Mouse (Mus musculus): Measurements from ENCODE around the gene Hdac4.

Hdac4 gene

GRCm38 (mm10) chr1:92127785-92128184, 67.7 kb downstream of the Hdac4 start:
- DNase-seq (ENCODE audit: low read depth, low spot score) = peak; percentile 43
- H3K27me3 ChIP-seq (ENCODE audit: control insufficient read depth, insufficient read depth, low read length, poor library complexity, severe bottlenecking) = no peaks in the 10 kb centered on the region
- H3K36me3 ChIP-seq (ENCODE audit: control insufficient read depth, insufficient read depth, low read length, poor library complexity, severe bottlenecking) = no peaks in the 10 kb centered on the region

DNA sequence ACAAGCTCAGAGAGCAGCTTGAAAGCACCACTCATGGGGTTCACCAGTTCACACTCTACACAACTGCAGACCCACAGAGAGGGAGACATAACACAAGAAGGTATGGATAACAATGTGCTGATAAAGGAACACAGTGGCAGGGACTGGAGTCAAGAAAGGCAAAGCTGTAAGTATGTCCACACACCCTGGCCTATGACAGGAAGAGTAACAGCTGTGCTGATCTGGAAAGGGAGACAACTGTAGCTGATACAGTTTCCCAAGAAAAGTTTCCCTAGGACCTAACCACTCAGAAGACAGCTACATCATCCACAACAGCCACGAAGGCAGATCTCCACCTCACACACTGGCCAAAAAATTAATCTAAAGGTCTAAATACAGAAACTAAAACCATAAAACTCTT, 68.1 kb downstream of the Hdac4 start:
- H3K27me3 ChIP-seq (ENCODE audit: control insufficient read depth, insufficient read depth, low read length, poor library complexity, severe bottlenecking) = no peaks in the 10 kb centered on the region
- H3K36me3 ChIP-seq (ENCODE audit: control insufficient read depth, insufficient read depth, low read length, poor library complexity, severe bottlenecking) = no peaks in the 10 kb centered on the region
- no peak for DNase-seq (ENCODE audit: low read depth, low spot score)

DNA sequence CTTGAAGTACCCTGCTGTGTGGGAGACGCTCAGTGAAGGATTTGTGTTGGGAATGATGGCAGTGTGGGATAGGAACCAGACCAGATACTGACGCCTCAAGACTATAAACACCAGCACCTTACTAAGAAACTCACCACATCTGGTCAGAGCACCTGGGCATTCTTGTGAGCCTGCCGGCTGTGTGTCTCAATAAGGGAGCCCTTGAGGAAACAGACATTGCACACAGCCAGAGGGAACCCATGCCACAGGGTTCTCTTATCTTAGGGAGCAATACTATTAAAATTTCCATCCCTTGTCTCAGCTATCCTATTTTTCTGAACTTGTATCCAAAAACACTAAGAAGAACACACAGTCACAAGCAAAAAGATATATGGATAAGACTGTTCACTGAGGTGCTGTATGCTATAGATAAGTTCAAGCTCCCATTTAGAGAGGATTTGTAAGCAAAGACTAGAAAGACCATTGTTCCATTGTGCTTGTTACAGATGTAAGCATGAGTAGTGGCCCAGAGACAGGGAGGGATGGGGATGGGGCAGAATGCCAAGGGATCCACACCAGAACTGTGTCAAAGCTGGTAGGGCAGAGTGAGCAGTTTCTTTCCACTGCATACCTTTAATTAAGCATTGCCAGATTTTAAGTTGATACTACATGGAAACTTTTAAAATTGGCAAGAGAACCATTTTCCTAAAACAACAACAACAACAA, 70.8 kb downstream of the Hdac4 start:
- no peak for DNase-seq (ENCODE audit: low read depth, low spot score)
- Histone ChIP-seq H3K36me3 (ENCODE audit: control insufficient read depth, insufficient read depth, low read length, poor library complexity, severe bottlenecking) (no peaks in the 10 kb centered on the region), H3K27me3 (ENCODE audit: control insufficient read depth, insufficient read depth, low read length, poor library complexity, severe bottlenecking) (no peaks in the 10 kb centered on the region)

DNA sequence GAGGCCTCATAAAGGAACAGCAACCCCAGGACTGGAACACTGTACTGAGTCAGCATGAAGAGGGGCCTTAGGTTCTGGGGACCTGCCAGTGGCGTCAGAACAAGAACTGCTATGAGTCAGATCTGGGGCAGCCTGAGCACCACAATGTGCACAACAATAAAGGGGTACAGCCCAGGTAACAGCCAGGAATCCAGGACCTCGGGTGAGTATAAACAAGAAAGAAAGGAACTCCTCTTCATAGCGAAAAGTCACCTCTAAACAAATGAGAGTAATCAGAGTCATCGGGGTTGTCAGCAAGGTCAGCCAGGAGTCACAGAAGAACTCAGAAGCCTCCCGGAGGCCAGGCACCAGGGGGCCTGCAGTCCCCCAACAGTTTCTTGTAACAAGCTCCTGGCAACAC, 76.2 kb downstream of the Hdac4 start:
- H3K27me3 ChIP-seq (ENCODE audit: control insufficient read depth, insufficient read depth, low read length, poor library complexity, severe bottlenecking) = no peaks in the 10 kb centered on the region
- H3K36me3 ChIP-seq (ENCODE audit: control insufficient read depth, insufficient read depth, low read length, poor library complexity, severe bottlenecking) = no peaks in the 10 kb centered on the region
- no peak for DNase-seq (ENCODE audit: low read depth, low spot score)

DNA sequence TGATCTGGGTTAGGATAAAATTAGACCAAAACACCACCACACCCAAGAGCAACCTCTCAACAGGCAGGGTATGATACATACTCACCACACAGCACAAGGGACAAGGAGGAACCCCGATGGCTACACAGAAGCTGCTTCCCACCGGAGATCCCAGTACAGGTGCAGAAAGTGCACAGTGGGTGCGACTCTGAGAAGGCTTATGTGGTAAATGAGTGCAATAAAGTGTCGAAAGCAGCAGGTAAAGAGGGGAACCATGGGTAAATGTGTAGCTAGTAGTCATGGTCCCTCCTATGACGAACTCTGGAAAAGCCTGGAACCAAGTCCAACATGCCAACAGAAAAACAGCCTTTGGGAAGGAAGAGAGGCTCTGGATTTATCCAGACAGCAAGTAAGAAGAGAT, 77.9 kb downstream of the Hdac4 start:
- H3K36me3 ChIP-seq (ENCODE audit: control insufficient read depth, insufficient read depth, low read length, poor library complexity, severe bottlenecking) = no peaks in the 10 kb centered on the region
- no peaks in the 10 kb centered on the region for H3K27me3 ChIP-seq (ENCODE audit: control insufficient read depth, insufficient read depth, low read length, poor library complexity, severe bottlenecking)
- no peak for DNase-seq (ENCODE audit: low read depth, low spot score)

GRCm38 (mm10) chr1:92116169-92116568, 79.3 kb downstream of the Hdac4 start:
- no peak for DNase-seq (ENCODE audit: low read depth, low spot score)
- no peaks in the 10 kb centered on the region for H3K36me3 ChIP-seq (ENCODE audit: control insufficient read depth, insufficient read depth, low read length, poor library complexity, severe bottlenecking)

GRCm38 (mm10) chr1:92114091-92114490, 81.4 kb downstream of the Hdac4 start:
- no peaks in the 10 kb centered on the region for H3K36me3 ChIP-seq (ENCODE audit: control insufficient read depth, insufficient read depth, low read length, poor library complexity, severe bottlenecking)
- no peak for DNase-seq (ENCODE audit: low read depth, low spot score)

More at GRCm38 (mm10) chr1:92116169-92116568, 79.3 kb downstream of the Hdac4 start:
- no peaks in the 10 kb centered on the region for H3K27me3 ChIP-seq (ENCODE audit: control insufficient read depth, insufficient read depth, low read length, poor library complexity, severe bottlenecking)

GRCm38 (mm10) chr1:92113243-92114009, 82.1 kb downstream of the Hdac4 start:
- DNase-seq (ENCODE audit: low read depth, low spot score) = no peak
- H3K36me3 ChIP-seq (ENCODE audit: control insufficient read depth, insufficient read depth, low read length, poor library complexity, severe bottlenecking) = no peaks in the 10 kb centered on the region
- H3K27me3 ChIP-seq (ENCODE audit: control insufficient read depth, insufficient read depth, low read length, poor library complexity, severe bottlenecking) = no peaks in the 10 kb centered on the region

More at GRCm38 (mm10) chr1:92114091-92114490, 81.4 kb downstream of the Hdac4 start:
- H3K27me3 ChIP-seq (ENCODE audit: control insufficient read depth, insufficient read depth, low read length, poor library complexity, severe bottlenecking) = no peaks in the 10 kb centered on the region

GRCm38 (mm10) chr1:92112591-92112990, 82.9 kb downstream of the Hdac4 start:
- H3K36me3 ChIP-seq (ENCODE audit: control insufficient read depth, insufficient read depth, low read length, poor library complexity, severe bottlenecking) = no peaks in the 10 kb centered on the region
- DNase-seq (ENCODE audit: low read depth, low spot score) = no peak
- H3K27me3 ChIP-seq (ENCODE audit: control insufficient read depth, insufficient read depth, low read length, poor library complexity, severe bottlenecking) = no peaks in the 10 kb centered on the region

DNA sequence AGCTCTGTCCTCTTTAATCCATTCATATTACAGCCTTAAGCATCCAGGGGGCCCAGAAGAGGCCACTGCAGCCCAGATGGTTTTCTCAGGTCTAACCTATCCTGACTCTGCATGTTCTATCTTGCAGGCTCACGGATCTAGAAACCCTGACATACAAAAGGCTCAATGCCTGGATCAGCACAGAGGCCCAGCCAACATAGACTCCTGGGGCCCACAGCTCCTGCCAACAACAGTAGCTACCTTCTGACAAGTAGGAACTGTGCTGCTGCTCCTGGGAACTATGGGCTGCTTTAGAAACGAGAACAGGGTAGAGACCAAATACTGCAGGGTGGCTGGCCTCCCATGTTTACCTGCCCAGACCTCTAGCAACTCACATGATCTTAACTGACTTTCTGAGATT, 83.9 kb downstream of the Hdac4 start:
- DNase-seq (ENCODE audit: low read depth, low spot score) = no peak
- Histone ChIP-seq H3K36me3 (ENCODE audit: control insufficient read depth, insufficient read depth, low read length, poor library complexity, severe bottlenecking) (no peaks in the 10 kb centered on the region), H3K27me3 (ENCODE audit: control insufficient read depth, insufficient read depth, low read length, poor library complexity, severe bottlenecking) (no peaks in the 10 kb centered on the region)

GRCm38 (mm10) chr1:92111026-92111425, 84.5 kb downstream of the Hdac4 start:
- no peak for DNase-seq (ENCODE audit: low read depth, low spot score)
- H3K27me3 ChIP-seq (ENCODE audit: control insufficient read depth, insufficient read depth, low read length, poor library complexity, severe bottlenecking) = no peaks in the 10 kb centered on the region
- H3K36me3 ChIP-seq (ENCODE audit: control insufficient read depth, insufficient read depth, low read length, poor library complexity, severe bottlenecking) = no peaks in the 10 kb centered on the region

DNA sequence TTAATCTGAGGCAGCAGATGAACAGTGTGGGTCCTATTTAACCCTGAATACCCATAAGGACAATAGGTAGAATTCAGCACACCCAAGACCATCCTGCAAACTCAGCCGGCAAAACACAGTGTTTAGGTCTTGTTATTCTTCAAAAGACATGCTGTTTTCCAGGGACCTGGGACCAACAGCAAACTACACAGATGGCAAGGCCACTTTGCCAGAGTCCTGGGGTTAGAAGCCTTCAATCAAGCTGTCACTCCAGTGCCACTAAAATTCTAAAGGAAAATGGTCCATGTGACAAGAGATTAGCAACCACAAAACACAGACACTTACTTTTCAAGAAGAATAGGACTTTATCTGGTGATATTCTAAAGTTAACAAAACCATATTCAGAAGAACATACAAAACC, 86.3 kb downstream of the Hdac4 start:
- DNase-seq (ENCODE audit: low read depth, low spot score) = no peak
- Histone ChIP-seq H3K36me3 (ENCODE audit: control insufficient read depth, insufficient read depth, low read length, poor library complexity, severe bottlenecking) (no peaks in the 10 kb centered on the region), H3K27me3 (ENCODE audit: control insufficient read depth, insufficient read depth, low read length, poor library complexity, severe bottlenecking) (no peaks in the 10 kb centered on the region)

- no peaks in the 10 kb centered on the region for H3K36me3 ChIP-seq (ENCODE audit: control insufficient read depth, insufficient read depth, low read length, poor library complexity, severe bottlenecking)
- no peak for DNase-seq (ENCODE audit: low read depth, low spot score)
- H3K27me3 ChIP-seq (ENCODE audit: control insufficient read depth, insufficient read depth, low read length, poor library complexity, severe bottlenecking) = no peaks in the 10 kb centered on the region
Observed at GRCm38 (mm10) chr1:92108556-92108955, 86.9 kb downstream of the Hdac4 start.

- no peak for DNase-seq (ENCODE audit: low read depth, low spot score)
- Histone ChIP-seq H3K27me3 (ENCODE audit: control insufficient read depth, insufficient read depth, low read length, poor library complexity, severe bottlenecking) (no peaks in the 10 kb centered on the region), H3K36me3 (ENCODE audit: control insufficient read depth, insufficient read depth, low read length, poor library complexity, severe bottlenecking) (no peaks in the 10 kb centered on the region)
Observed at GRCm38 (mm10) chr1:92107996-92108395, 87.5 kb downstream of the Hdac4 start.

DNA sequence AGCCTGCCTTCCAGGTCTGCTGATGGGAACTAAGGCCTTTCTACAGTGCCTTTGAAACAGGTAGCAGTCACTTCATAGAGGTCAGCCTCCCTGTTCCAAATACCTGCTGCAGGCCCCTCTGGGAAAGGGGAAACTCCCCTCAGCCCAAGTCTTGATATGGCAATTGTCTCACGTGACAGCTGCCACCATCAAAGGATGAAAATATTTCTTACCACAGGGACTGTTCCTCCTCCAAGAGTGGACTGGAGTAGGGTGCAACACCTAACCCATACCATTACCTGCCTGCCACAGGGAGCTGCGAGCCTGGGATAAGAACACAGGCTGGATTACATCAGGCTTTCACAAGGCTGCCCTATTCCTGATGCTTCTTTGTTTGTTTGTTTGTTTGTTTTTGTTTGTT, 88.0 kb downstream of the Hdac4 start:
- Histone ChIP-seq H3K27me3 (ENCODE audit: control insufficient read depth, insufficient read depth, low read length, poor library complexity, severe bottlenecking) (no peaks in the 10 kb centered on the region), H3K36me3 (ENCODE audit: control insufficient read depth, insufficient read depth, low read length, poor library complexity, severe bottlenecking) (no peaks in the 10 kb centered on the region)
- DNase-seq (ENCODE audit: low read depth, low spot score) = no peak
